Mouse (Mus musculus) adrenal gland, adult 8-10 months (tissue): ENCODE measurements around the gene Thbs4. TPM values are rescaled to one million over a fixed set of nuclear protein-coding genes. Genes with fewer than 3 reads are reported as not detected.
A peak's percentile ranks its signal among the peaks of the same experiment; 100 is the strongest.
"Not testable (repeated sequence)": the region's sequence is repeated elsewhere in the genome, so short reads cannot be mapped to it uniquely, and the experiment has no call there.

Source experiments
- DNase-seq: peaks from one replicate; pipeline ENCODE4 v3.0.0; 2022
- total RNA-seq, 4 experiments: library from RNA; stranded (reverse); gene quantifications; 2 replicates each; pipeline ENCODE4 v1.2.4; 2022

Gene Thbs4
- total RNA-seq: 1 to 10 TPM; 2.5 to 4.6 (median 3.3) TPM

GRCm38 (mm10) chr13:92794462-92795214 is at the start of gene Thbs4:
Thbs4 (minus strand) TSS chr13:92794818.
- no peak for DNase-seq

- DNase-seq: no peak
Observed at GRCm38 (mm10) chr13:92833162-92833561, 38.5 kb upstream of the Thbs4 start.

- DNase-seq: no peak
Observed at GRCm38 (mm10) chr13:92828820-92829219, 34.2 kb upstream of the Thbs4 start.

GRCm38 (mm10) chr13:92817357-92817756 is 22.7 kb upstream of the Thbs4 start:
- DNase-seq: no peak

- no peak for DNase-seq
Observed at GRCm38 (mm10) chr13:92816329-92816728, 21.7 kb upstream of the Thbs4 start.

- not testable (repeated sequence) for DNase-seq
Observed at GRCm38 (mm10) chr13:92810592-92810991, 16.0 kb upstream of the Thbs4 start.

GRCm38 (mm10) chr13:92807849-92808248 is 13.2 kb upstream of the Thbs4 start:
- DNase-seq: no peak

GRCm38 (mm10) chr13:92806785-92807184 is 12.2 kb upstream of the Thbs4 start:
- DNase-seq: no peak

- no peak for DNase-seq
Observed at GRCm38 (mm10) chr13:92799306-92799925, 4.8 kb upstream of the Thbs4 start.

GRCm38 (mm10) chr13:92798830-92799229 is 4.2 kb upstream of the Thbs4 start:
- DNase-seq: no peak

GRCm38 (mm10) chr13:92793636-92794035 is 982 bp downstream of the Thbs4 start:
- no peak for DNase-seq

- DNase-seq: no peak
Observed at GRCm38 (mm10) chr13:92791474-92791873, 3.1 kb downstream of the Thbs4 start.

- no peak for DNase-seq
Observed at GRCm38 (mm10) chr13:92784311-92784710, 10.3 kb downstream of the Thbs4 start.

GRCm38 (mm10) chr13:92783551-92783950 is 11.1 kb downstream of the Thbs4 start:
- no peak for DNase-seq

GRCm38 (mm10) chr13:92780927-92781326 is 13.7 kb downstream of the Thbs4 start:
- DNase-seq: no peak

- no peak for DNase-seq
Observed at GRCm38 (mm10) chr13:92780076-92780475, 14.5 kb downstream of the Thbs4 start.

- DNase-seq: no peak
Observed at GRCm38 (mm10) chr13:92778642-92779041, 16.0 kb downstream of the Thbs4 start.

GRCm38 (mm10) chr13:92775916-92776315 is 18.7 kb downstream of the Thbs4 start:
- no peak for DNase-seq

- peak; percentile 17 for DNase-seq
Observed at GRCm38 (mm10) chr13:92774887-92775286, 19.7 kb downstream of the Thbs4 start.

- no peak for DNase-seq
Observed at GRCm38 (mm10) chr13:92772500-92772899, 22.1 kb downstream of the Thbs4 start.

- DNase-seq: no peak
Observed at GRCm38 (mm10) chr13:92771566-92771965, 23.1 kb downstream of the Thbs4 start.

GRCm38 (mm10) chr13:92765454-92766242 is 29.0 kb downstream of the Thbs4 start:
- no peak for DNase-seq

- DNase-seq: no peak
Observed at GRCm38 (mm10) chr13:92762322-92762721, 32.3 kb downstream of the Thbs4 start.
